Mouse (Mus musculus): ENCODE data around the gene Fitm2. TPM values are rescaled to one million over a fixed set of nuclear protein-coding genes. Genes with fewer than 3 reads are reported as not detected.

Gene Fitm2
- polyA plus RNA-seq, 1 experiment from 2014 or later: 13.9 TPM

Other genes with a start within 250 kb of the Fitm2 start
- 0.50 and 0.52 TPM in 2 replicates for gene Jph2, start 74.6 kb downstream of the Fitm2 start, polyA plus RNA-seq (2014; fragmentation: Nextera tagmentation; extraction: Ambion mirVana)
- 85.4 and 86.7 TPM in 2 replicates for gene Oser1, start 47.9 kb downstream of the Fitm2 start, polyA plus RNA-seq (2014; fragmentation: Nextera tagmentation; extraction: Ambion mirVana)
- gene Gdap1l1, start 34.2 kb downstream of the Fitm2 start, polyA plus RNA-seq (2014; fragmentation: Nextera tagmentation; extraction: Ambion mirVana): 50.4 and 53.8 TPM in 2 replicates
- 0.28 and 0.37 TPM in 2 replicates for gene R3hdml, start 19.7 kb upstream of the Fitm2 start, polyA plus RNA-seq (2014; fragmentation: Nextera tagmentation; extraction: Ambion mirVana)
- gene Hnf4a, start 34.2 kb upstream of the Fitm2 start, polyA plus RNA-seq (2014; fragmentation: Nextera tagmentation; extraction: Ambion mirVana): not detected in 2 replicates
- gene Ttpal, start 129.7 kb upstream of the Fitm2 start, polyA plus RNA-seq (2014; fragmentation: Nextera tagmentation; extraction: Ambion mirVana): 46.4 and 47.3 TPM in 2 replicates
- gene Serinc3, start 172.5 kb upstream of the Fitm2 start, polyA plus RNA-seq (2014; fragmentation: Nextera tagmentation; extraction: Ambion mirVana): 33.3 and 34.4 TPM in 2 replicates
- 130 and 134 TPM in 2 replicates for gene Pkig, start 185.8 kb upstream of the Fitm2 start, polyA plus RNA-seq (2014; fragmentation: Nextera tagmentation; extraction: Ambion mirVana)